Mouse (Mus musculus) c-Kit-negative CD71-positive TER-119-positive erythroid progenitor cells, embryonic 14.5 days (primary cell): Measurements from ENCODE around the gene Ndufs2.

Experiments used
- DNase-seq: peaks from one replicate; pipeline ENCODE4 v3.0.0-alpha.2; 2013; ENCODE audit warnings: low read depth, low spot score

Gene Ndufs2

GRCm38 (mm10) chr1:171250680-171251593 is at the start of gene Ndufs2:
Gene Ndufs2, minus strand, starts transcription at chr1:171251388.
- no peak for DNase-seq

- no peak for DNase-seq
Observed at GRCm38 (mm10) chr1:171298226-171298625, 47.0 kb upstream of the Ndufs2 start.

GRCm38 (mm10) chr1:171295063-171295402 is 43.8 kb upstream of the Ndufs2 start:
- DNase-seq, result no peak

- peak; percentile 75 for DNase-seq
Observed at GRCm38 (mm10) chr1:171294298-171295062, 43.3 kb upstream of the Ndufs2 start, which contains the start of gene Ufc1. Gene Ufc1, minus strand, starts transcription at chr1:171295024.

- no peak for DNase-seq
Observed at GRCm38 (mm10) chr1:171293906-171294297, 42.7 kb upstream of the Ndufs2 start.

GRCm38 (mm10) chr1:171293351-171293750 is 42.2 kb upstream of the Ndufs2 start:
- DNase-seq, result no peak

- no peak for DNase-seq
Observed at GRCm38 (mm10) chr1:171288328-171288727, 37.1 kb upstream of the Ndufs2 start.

DNA sequence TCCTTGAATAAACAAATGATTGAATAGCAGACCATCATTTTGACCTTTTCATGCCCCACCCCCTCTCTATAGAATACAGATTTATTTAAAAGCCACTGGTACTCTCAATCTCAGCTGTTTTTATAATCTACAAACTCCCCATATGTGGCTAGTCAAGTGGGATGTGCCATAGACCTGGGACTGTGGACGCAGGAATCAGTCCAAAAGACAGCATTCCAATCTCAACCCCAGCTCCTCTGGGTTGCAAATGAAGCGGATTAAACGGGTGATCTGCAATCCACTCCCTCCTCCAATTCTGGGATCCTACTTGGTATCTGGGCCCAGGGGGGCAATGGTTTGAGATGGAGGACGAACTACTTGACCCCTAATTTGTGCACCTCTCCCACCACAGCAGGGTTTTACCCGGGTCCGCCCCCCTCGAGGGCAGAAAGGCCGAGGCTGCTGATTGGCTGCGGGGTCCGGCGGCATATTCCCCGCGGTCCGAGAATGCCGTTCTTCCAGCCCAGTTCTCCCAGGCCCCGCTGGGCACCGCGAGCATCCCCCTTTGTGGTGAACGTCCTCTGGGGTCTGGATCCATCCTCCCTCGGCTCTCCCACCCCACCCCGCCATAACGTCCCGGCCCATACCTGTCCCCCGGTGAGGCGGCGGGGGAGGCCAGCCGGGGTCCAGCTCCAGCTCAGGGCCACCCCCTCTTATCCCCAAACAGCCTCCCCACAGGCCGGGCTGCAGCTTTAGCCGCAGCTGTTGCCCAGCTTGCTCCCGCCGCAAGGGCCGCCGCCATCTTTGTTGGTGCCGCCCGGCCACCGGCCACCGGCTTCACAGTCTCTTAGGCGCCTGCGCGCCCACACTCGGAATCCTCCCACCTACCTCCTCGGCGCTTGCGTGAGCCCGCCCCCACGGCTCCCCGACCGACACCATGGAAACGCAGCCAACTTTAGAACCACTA is 36.2 kb upstream of the Ndufs2 start, which contains the start of gene Usp21:
Gene Usp21 (minus strand): TSS at position 856 of the 946 bp plus-strand sequence.
- DNase-seq, result peak; percentile 81

- no peak for DNase-seq
Observed at GRCm38 (mm10) chr1:171286517-171286916, 35.3 kb upstream of the Ndufs2 start.

DNA sequence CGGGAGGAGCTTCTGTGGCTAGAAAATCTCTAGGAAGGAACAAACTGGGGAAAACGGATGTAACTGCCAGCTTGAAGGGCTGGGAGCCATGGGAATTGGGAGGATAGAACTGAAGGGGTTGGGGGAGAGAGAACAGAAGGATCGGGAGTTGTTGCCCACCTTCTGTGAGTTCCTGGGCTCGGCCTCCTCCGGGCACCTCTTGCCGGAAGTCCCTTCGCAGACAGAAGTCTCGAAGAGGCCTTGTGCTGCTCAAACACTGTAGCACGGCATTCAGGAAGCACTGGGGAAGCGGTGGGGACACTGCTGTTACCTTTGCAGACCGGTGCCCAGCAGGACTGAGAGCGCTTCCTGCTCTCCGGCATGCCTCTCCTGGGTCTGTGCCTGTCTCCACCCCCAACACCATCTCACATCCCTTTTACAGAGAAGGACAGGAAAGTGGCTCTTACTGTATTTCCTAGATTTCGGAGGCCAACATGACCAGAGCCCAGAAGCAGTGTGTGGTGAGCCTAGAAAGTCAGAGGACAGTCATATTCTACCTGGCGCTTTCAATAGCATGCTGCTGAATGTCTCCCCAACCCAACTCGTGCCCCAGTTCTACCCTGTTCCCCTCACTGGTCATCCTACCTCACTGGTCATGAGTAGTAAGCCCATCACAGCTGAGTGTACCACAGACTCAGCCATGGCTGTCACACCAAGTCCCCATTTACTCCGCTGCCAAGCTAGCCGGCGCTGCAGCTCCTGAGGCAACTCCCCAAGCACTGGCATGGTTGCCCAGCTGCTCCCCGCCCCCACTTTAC is 34.1 kb upstream of the Ndufs2 start:
- no peak for DNase-seq

DNA sequence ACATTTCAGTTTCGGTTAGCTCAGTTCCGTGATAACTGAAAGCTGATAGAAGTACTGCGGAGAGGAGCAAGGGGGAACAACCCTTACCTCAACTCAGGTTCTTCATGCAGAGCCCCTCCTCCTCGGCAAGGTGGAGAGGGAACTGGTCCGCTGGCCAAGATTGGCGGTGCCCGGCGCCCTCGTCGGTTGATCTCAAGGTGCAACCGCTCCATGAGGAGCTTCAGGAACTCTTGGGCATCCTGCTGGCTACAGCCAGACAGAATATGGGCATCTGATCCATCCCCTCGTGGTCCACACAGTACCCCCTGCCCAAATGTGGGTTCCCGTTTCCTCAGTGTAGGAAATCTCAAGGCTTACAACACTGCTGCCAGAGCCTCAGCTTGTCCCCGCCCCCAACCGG is 33.3 kb upstream of the Ndufs2 start:
- no peak for DNase-seq

- DNase-seq, result no peak
Observed at GRCm38 (mm10) chr1:171283188-171284160, 32.3 kb upstream of the Ndufs2 start.

GRCm38 (mm10) chr1:171282086-171282805 is 31.1 kb upstream of the Ndufs2 start:
- no peak for DNase-seq

- peak; percentile 85 for DNase-seq
Observed at GRCm38 (mm10) chr1:171281528-171281923, 30.3 kb upstream of the Ndufs2 start.

DNA sequence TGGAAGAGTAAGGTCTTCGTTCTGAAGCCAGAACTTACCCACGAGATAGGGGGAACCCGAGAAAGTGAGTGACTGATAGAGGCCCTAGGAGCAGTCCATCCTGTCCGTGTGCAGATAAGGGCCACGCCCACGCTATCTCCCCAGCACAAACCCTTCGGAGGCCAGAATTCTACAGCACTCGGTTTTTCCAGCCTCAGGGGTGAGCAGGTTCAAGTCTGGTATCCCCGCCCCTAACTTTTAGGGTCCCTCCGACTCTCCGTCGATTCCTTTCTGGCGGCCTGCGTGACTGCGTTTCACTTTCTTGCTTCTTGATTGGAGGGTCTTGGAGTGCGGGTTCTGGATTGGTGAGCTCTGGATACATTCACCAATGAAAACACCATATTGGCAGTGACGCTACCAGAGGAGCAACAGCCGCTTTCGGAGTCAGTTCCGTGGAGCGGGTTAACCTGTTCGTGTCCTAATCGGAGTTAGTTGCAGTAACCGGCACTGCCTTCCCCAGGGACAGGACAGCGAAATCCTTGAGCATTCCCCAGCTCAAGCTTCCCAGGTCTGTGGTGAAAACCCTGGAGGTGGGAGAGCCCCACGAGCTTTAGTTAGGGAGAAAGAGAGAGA is 29.8 kb upstream of the Ndufs2 start, which contains the start of gene Ppox:
Gene Ppox (minus strand): TSS at position 271 of the 612 bp plus-strand sequence.
- DNase-seq, result peak; percentile 97

DNA sequence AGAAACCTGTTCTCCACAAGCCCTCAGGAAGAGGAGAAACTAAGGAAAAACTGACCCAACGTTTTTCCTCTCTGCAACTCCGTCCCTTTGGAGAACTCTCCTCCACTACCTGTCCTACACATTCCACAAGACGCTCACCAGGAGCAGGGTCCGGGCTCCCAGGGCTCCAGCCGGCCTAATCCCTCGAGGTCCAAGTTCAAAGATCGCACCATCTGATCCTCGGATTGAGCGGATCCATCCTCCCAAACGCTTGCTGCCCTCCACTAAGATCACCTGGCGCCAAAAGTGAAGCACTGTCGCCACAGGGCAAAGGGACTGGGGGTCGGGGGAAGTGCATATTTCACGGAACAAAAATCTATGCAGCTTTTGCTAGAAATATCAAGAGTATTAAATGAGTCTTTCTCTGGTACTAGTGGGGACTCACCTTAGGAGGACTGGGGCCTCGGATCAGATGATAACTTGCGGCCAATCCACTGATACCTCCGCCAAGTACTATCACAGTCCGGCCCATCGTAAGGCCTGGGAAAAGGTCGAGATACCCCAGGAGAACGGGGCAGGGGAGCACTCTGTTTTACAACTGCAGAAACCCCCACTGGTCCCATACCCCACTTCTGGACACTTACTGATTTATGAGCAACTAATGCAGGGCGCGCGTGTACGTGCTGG is 29.2 kb upstream of the Ndufs2 start:
- no peak for DNase-seq

DNA sequence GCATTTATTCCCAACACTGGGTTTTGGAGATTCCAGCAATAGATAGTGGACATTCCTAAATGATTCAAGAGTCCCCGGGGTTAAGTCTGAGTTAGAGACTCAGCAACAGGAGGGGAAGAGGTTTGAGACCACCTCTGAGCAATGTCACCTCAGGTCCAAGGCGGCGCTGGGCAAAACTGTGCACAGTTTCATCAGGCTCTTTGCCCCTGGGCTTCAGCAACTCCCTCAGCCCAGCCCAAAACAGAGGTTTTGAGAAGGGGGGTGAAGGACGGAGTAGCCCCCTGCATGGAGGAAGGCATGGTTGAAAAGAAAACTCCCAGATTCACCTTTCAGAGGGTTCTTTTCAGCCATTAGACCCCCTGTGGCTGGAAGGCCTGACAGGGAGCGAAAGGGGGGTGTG is 28.5 kb upstream of the Ndufs2 start:
- DNase-seq, result no peak
